Mouse (Mus musculus): ENCODE measurements at regions not wholly inside any gene's neighbourhood (a gene's known extent, or its start where the extent isn't known, plus 50 kb on each side); places are given as distances from the start of the nearest gene placed in this dataset.

DNA sequence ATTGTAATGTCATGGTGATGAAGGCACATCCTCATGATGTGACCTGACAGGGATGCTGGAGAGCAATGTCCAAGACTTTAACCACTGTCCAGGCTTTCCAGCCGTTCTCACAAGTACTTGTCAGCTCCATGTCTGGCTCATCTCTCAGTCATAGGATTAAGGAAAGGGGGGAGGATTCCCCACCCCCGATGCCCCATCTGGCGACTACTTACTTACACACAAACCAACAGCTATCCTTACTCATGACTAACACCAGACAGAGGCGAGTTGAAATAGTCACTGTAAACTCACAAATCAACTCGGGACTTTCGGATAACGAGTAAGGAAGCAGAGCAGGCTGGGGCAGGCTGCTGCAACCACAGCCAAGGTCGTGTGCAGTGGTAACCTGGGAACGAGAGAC is 149.5 kb upstream of the Irf2bp2 start:
- peak; percentile 34 to 39 for DNase-seq (ENCODE audit: low spot score in 2 of 2)

DNA sequence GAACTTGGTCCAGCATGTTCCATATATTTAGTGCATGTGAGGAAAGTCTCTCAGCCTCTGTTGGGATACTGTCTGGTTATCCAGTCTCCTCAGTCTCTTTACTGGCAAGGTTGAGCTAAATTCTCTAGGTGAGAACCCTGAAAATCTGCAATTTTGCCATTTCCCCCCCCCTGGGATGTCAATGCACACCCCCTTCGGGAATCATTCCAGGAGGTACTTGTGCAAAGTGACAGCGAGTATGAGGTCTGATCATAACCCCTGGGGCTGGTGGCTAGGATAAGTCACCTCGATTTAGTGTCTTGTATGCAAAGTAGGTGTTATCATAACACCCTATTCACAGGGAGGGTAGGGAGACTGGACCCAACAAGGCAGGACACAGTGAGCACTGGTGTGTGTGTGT is 148.3 kb upstream of the Irf2bp2 start:
- DNase-seq (ENCODE audit: low spot score in 2 of 2) = no peak

DNA sequence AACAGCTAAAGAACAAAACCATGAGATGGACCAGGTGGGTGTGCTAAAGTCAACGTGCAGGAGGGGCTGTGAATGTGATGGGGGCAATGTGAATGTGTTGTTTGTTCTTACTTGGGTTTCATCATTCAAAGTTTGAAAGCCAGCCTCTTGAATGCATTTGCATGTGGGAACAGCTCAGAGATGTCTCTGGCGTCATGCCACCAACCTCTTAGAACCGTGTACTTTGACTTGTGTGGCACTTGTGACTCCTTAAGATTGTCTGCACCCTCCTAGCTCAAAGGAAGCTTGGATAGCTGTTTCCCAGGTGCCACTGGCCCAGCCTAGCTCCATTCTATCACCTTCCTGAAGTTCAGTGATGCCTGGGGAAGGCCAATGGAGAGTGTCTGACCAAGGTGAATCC is 147.2 kb upstream of the Irf2bp2 start:
- no peak for DNase-seq (ENCODE audit: low spot score in 2 of 2)

DNA sequence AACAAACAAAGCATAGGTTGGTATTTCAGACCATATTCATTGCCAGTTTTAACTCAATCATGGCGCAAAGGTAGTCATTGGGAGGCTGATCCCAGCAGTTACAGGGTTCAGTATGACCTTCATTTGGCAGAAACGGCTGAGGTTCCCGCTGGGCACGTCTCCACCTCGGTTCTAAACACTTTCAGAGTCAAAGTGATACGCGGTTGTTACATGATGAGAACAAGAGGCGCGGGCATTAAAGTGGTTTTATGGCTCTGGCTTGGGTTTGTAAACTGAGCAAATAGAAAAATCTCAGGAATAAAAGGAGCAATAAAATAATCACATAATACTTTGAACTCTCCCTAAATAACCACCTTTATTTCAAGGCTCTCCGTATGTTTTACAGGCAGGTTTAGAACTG is 146.0 kb upstream of the Irf2bp2 start:
- DNase-seq (ENCODE audit: low spot score in 2 of 2) = no peak

DNA sequence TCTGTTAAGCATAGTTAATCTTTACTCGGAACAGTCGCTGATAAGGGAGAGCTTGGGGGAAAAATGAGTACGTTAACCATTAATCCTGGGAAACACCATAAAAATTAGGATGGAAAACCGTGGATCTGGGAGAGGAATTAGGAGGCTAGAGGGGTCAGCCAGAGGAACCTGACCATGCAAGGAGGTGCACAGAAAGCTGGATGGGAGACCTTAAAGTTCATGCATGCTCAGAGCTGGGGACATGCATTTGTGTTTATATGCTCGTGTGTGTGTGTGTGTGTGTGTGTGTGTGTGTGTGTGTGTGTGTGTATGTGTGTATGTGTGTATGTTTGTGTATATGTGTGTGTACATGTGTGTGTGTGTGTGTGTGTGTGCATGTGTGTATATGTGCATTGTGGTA is 143.2 kb upstream of the Irf2bp2 start:
- no peak for DNase-seq (ENCODE audit: low spot score in 2 of 2)

GRCm38 (mm10) chr8:126736441-126736962 is 142.7 kb upstream of the Irf2bp2 start:
- peak; percentile 45 to 51 for DNase-seq (ENCODE audit: low spot score in 2 of 2)

GRCm38 (mm10) chr8:126735488-126736440 is 142.0 kb upstream of the Irf2bp2 start:
- peak; percentile 51 to 56 for DNase-seq (ENCODE audit: low spot score in 2 of 2)

DNA sequence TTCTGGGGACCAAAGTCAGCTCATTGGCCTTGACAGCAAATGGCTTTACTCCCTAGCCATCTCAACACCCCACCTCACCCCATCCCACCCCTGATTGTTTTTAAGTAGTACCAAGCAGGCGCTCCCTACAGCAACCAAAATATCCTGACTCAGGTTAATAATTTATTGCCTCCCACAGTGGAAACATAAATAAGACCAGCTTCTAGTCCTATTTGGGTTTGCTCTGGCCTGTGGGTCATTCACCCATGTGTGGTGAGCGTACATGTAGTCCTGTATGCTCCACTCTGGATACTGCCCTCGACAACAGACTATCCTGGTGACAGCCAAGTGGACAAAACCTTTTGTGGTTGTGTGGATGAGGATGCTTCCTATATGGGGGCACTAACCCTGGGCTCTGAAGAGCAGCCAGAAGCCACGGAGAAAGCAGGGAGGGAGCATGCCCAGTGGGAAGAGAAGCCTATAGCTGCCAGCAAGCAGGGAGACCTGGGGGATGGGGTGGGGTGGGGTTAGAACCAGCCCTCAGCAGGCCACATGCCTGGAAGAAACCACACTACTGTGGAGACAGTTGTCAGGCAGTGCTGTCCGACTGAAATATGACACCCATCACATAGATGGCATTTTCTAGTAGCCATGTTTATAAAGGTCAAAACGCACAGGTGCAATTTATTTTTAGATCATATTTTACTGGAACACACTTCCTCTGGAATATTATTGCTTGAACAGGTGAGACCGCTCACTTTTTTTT is 141.1 kb upstream of the Irf2bp2 start:
- no peak for DNase-seq (ENCODE audit: low spot score in 2 of 2)

GRCm38 (mm10) chr8:126733779-126734178 is 140.0 kb upstream of the Irf2bp2 start:
- no peak for DNase-seq (ENCODE audit: low spot score in 2 of 2)

DNA sequence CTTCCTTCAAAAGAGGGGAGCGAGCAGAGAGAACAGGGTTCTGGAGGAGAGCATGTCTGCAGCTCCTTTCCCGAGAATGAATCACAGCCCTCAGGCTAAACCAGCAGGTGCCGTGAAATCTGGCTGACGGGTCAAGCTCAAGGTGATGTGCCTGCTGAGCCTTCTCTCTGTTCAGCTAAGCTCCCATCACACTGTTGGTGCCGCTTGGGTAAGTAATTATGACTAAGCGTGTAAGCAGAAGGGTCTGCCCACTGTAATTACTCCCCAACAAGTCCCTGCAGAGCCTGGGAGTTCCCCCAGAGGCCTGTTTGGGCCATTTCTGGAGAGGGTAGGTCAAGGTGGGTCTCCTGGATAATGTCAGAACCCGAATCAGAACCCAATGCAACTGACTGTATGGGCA is 139.5 kb upstream of the Irf2bp2 start:
- DNase-seq (ENCODE audit: low spot score in 2 of 2) = no peak

DNA sequence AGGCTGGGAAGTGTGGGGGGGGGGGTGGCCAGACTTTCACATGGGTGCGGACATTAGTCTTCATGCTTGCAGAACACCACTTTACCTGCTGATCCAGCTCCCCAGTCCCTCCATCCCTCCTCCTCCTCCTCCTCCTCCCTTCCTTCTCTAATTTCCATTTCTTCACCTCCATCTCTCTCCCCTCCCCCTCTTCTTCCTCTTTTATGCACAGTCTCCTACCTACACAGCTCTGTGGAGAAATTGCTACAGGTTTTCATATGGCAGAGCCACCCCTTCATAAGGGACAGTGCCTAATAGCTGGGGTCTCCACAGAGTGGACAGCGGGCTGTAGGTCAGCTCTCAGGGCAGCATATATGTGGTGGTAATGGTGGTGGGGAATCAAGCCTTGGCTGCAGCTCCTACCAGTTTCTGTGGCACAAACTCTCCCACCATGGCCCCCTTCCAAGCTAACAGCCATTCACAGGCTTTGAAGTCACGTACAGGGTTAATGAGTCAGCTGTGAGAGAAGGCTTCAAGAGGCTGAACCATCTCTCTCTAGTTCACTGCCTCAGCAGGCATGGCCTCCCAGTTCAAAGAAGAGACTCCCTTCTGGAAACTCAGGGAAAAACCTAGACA is 136.3 kb upstream of the Irf2bp2 start:
- no peak for DNase-seq (ENCODE audit: low spot score in 2 of 2)

DNA sequence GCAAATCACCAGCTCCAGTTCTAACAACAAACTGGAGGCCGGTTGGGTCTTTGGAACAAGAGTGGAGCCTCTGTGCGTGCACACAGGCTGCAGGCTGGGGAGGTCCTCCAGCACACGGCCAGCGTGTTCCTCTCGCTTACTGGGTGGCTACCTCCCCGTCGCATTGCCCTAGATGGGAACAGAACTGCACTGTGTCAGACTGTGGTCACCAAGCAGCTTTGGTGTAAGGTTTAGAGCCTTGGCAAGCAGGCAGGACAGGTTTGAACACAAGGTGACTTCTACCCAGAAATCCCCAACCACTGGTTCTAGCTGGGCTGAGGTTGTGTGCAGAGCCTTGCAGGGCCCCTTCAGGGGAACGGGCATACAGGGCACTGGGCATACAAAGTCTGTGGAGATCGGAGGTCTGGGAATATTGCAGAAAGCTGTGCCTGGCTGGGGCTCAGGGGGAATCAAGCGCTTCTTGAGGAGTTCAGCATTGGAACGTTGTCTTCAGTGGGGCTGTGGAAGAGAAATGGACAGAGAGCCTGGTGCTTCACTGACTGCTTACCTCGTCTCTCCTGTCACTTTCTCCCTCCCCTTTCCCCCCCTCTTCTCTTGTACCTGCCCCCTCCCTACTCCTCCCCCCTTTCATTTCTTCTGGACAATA is 135.3 kb upstream of the Irf2bp2 start:
- DNase-seq (ENCODE audit: low spot score in 2 of 2) = no peak

DNA sequence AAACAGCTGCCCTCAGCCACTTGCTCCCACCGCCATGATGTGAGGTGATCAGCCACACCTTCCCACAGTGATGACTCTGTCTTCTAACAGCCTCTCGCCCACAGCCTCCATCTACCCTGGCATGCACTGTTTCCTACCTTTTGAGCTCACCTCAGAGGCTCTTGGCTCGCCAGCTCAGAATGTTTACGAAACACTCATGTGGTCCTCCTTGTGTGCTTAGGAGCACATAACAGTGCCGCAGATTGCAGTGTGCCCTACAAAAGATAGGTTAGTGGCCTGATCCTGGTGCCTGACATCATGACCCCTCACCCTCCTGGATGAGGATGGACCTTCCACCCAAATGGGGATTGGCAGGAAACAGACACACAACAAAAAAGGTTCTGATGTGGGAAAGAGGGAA is 134.3 kb upstream of the Irf2bp2 start:
- DNase-seq (ENCODE audit: low spot score in 2 of 2) = no peak

- no peak for DNase-seq (ENCODE audit: low spot score in 2 of 2)
These were observed 133.3 kb upstream of the Irf2bp2 start for GRCm38 (mm10) chr8:126727068-126727467.

DNA sequence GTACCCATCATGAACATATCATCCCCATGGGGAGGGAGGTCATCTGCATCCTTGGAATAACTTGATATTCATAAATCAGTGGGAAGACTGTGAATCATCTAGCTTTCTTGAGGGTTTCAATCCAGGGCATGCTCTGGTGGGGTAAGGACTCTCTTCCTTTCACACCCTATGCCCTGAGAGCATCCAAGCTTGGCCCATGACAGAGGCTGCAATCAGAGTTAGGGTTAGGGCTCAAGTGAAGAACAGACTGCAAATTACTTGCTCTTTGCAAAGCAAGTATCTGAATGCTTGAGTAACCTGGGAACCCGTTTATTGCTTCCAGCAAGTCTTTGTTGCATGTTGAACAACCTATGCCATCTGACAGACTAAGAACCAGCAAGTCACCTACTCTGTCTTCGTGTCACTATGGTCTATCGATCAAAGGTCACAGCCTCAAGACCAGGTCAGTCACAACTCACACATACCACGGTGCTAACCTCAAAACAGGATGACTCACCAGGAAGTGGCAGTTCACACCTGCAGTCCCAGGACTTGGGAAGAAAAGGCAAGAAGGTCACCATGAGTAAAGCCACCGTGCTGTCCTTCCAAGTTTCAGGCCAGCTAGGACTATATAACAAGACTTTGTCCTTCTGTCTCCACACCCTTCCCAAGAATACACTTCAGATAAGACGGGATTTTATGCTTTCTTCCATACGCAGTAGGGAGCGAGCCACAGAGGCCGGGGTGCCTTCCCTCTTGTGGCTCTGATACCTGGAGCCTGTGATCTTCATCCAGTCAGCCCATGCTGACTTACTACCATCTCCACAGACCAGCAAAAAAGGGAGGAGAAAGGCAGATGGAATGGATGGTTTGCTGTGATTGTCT is 129.7 kb upstream of the Irf2bp2 start:
- no peak for DNase-seq (ENCODE audit: low spot score in 2 of 2)

- DNase-seq (ENCODE audit: low spot score in 2 of 2) = peak; percentile 13 to 32
These were observed 127.8 kb upstream of the Irf2bp2 start for GRCm38 (mm10) chr8:126721621-126722020.

- no peak for DNase-seq (ENCODE audit: low spot score in 2 of 2)
These were observed 126.8 kb upstream of the Irf2bp2 start for GRCm38 (mm10) chr8:126720473-126721145.

DNA sequence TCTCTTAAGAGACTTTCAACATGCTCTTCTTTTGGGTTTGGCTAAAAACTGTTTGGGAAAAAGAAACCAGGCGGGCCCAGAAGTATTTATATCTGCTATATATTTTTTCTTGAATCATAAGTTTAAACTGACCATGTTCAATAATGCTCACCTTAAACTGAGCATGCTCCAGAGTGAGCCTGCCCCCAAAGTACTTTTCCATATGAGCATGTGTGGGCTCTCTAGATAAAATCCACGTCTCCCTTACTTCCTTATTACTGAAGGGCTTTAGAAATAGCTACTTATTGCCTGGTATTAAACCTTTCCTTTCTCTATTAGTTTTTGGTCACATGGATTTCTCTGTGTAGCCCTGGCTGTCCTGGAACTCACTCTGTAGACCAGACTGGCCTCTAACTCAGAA is 126.0 kb upstream of the Irf2bp2 start:
- no peak for DNase-seq (ENCODE audit: low spot score in 2 of 2)

DNA sequence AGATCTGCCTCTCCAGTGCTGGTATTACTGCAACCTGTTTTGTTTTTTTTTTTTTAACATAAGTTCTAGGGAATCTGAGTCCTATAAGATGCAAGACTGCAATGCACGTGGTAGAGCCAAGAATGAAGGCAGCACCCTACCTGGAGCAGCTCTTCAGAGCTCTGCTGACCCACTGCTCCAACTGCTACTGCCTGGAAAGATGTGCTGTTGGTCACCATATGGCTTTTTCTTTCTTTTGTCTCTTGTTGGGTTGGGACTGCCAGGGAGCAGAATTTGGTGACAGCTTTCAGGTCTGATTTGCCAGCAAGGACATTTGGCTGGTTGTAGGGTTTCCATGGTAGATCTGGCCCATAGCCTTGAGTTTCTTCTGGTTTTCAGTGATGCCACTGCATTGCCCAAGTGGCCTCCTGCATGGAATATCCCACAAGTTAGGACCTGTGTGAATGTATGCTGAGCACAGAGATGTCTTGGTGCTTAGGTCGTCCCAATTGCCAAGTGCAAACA is 123.9 kb upstream of the Irf2bp2 start:
- DNase-seq (ENCODE audit: low spot score in 2 of 2) = no peak

- no peak for DNase-seq (ENCODE audit: low spot score in 2 of 2)
These were observed 121.9 kb upstream of the Irf2bp2 start for GRCm38 (mm10) chr8:126715666-126716065.

Measured in right cerebral cortex, postnatal 36 days (tissue).